Mouse (Mus musculus): ENCODE data around the gene Mvk.

Gene Mvk

GRCm38 (mm10) chr5:114443566-114444367, at the start of gene Mvk, which contains the start of gene Mmab:
TSS of gene Mvk (plus strand) at chr5:114444269.
TSS of gene Mmab (minus strand) at chr5:114444060.
- peak; percentile 99 for DNase-seq (ENCODE audit: extremely low spot score)

GRCm38 (mm10) chr5:114406592-114406991, 37.5 kb upstream of the Mvk start:
- no peak for DNase-seq (ENCODE audit: extremely low spot score)

- DNase-seq (ENCODE audit: extremely low spot score), result no peak
Measured at GRCm38 (mm10) chr5:114407269-114407668, 36.8 kb upstream of the Mvk start.

- no peak for DNase-seq (ENCODE audit: extremely low spot score)
Measured at GRCm38 (mm10) chr5:114407810-114408209, 36.3 kb upstream of the Mvk start.

- DNase-seq (ENCODE audit: extremely low spot score), result no peak
Measured at GRCm38 (mm10) chr5:114408846-114409245, 35.2 kb upstream of the Mvk start.

- no peak for DNase-seq (ENCODE audit: extremely low spot score)
Measured at GRCm38 (mm10) chr5:114410429-114410828, 33.6 kb upstream of the Mvk start.

GRCm38 (mm10) chr5:114412361-114412998, 31.6 kb upstream of the Mvk start:
- no peak for DNase-seq (ENCODE audit: extremely low spot score)

- no peak for DNase-seq (ENCODE audit: extremely low spot score)
Measured at GRCm38 (mm10) chr5:114413067-114413735, 30.9 kb upstream of the Mvk start.

- DNase-seq (ENCODE audit: extremely low spot score), result no peak
Measured at GRCm38 (mm10) chr5:114415606-114416005, 28.5 kb upstream of the Mvk start.

GRCm38 (mm10) chr5:114416855-114417254, 27.2 kb upstream of the Mvk start:
- no peak for DNase-seq (ENCODE audit: extremely low spot score)

- peak; percentile 33 for DNase-seq (ENCODE audit: extremely low spot score)
Measured at GRCm38 (mm10) chr5:114418541-114418940, 25.5 kb upstream of the Mvk start.

GRCm38 (mm10) chr5:114421561-114422298, 22.3 kb upstream of the Mvk start:
- DNase-seq (ENCODE audit: extremely low spot score), result no peak

- DNase-seq (ENCODE audit: extremely low spot score), result no peak
Measured at GRCm38 (mm10) chr5:114422591-114422990, 21.5 kb upstream of the Mvk start.

- DNase-seq (ENCODE audit: extremely low spot score), result no peak
Measured at GRCm38 (mm10) chr5:114423961-114424360, 20.1 kb upstream of the Mvk start.

- no peak for DNase-seq (ENCODE audit: extremely low spot score)
Measured at GRCm38 (mm10) chr5:114426732-114427131, 17.3 kb upstream of the Mvk start.

GRCm38 (mm10) chr5:114428621-114429020, 15.4 kb upstream of the Mvk start:
- no peak for DNase-seq (ENCODE audit: extremely low spot score)

GRCm38 (mm10) chr5:114429781-114430180, 14.3 kb upstream of the Mvk start:
- no peak for DNase-seq (ENCODE audit: extremely low spot score)

GRCm38 (mm10) chr5:114434359-114434758, 9.7 kb upstream of the Mvk start:
- DNase-seq (ENCODE audit: extremely low spot score), result no peak

- no peak for DNase-seq (ENCODE audit: extremely low spot score)
Measured at GRCm38 (mm10) chr5:114435588-114435987, 8.5 kb upstream of the Mvk start.

GRCm38 (mm10) chr5:114444368-114444692, 261 bp downstream of the Mvk start:
- no peak for DNase-seq (ENCODE audit: extremely low spot score)

GRCm38 (mm10) chr5:114449011-114449410, 4.9 kb downstream of the Mvk start:
- DNase-seq (ENCODE audit: extremely low spot score), result no peak

- no peak for DNase-seq (ENCODE audit: extremely low spot score)
Measured at GRCm38 (mm10) chr5:114456287-114456686, 12.2 kb downstream of the Mvk start.

Data from embryo, embryonic 9.5 days (tissue).